Mouse (Mus musculus): Measurements from ENCODE around the gene Lrch3.
A peak's percentile ranks its signal among the peaks of the same experiment; 100 is the strongest.

Lrch3 gene

DNA sequence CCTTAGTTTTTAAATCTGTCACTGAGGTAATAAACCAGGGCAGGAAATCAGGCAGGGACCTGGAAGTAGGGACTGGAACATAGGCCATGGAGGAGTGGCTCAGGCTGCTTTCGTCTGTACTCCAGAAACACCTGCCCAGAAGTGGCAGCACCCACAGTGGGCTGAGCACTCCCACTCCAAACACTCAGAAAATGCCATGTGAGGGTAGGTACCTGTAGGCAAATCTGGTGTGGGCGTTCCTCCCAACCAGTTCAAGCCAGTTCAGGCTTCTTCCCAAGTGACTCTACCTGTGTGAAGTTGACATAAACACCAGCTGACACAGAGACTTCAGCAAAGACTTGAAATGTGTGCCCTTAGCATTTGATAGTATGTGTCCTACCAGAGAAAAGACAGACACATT is 70.7 kb downstream of the Lrch3 start:
- DNase-seq (ENCODE audit: low spot score in 2 of 2) = no peak

DNA sequence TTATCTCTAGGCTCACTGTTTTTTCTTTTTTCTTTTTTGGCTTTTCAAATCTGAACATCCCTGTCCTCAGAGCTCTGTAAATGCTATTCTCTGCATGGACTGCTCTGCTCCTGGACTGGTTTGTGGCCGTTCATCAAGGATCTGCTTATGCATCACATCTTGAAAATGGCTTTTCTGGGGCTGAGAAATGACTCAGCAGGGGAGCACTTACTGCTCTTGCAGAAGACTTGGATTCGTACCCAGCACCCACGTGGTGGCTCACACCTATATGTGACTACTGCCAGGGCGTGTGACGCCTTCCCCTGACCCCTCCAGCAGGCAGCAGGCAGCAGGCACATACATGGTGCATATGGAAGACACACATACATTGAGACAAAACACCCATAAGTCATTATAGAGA is 78.3 kb downstream of the Lrch3 start:
- DNase-seq (ENCODE audit: low spot score in 2 of 2) = no peak

GRCm38 (mm10) chr16:33005216-33005615 is 91.3 kb downstream of the Lrch3 start:
- no peak for DNase-seq (ENCODE audit: low spot score in 2 of 2)

GRCm38 (mm10) chr16:33006888-33007287 is 93.0 kb downstream of the Lrch3 start:
- no peak for DNase-seq (ENCODE audit: low spot score in 2 of 2)

DNA sequence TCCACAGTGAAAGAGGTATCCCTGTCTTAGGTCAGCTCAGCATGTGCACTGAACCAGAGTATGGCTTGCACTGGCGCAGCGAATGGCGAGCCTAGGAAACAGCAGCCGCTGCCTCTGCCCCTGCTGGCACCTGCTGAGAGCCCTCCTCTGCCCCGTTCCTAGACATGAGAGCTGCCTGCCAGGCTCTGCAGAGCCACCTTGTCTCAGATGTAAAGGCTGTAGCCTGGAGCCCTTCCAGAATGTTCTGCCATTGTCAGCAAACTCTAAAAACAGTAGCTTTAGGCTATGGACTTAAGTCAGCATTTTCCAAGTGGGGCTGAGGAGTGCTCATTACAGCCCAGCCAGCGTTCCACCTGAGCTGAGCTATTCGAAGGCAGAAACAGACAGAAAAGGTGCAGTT is 93.5 kb downstream of the Lrch3 start:
- DNase-seq (ENCODE audit: low spot score in 2 of 2) = no peak

DNA sequence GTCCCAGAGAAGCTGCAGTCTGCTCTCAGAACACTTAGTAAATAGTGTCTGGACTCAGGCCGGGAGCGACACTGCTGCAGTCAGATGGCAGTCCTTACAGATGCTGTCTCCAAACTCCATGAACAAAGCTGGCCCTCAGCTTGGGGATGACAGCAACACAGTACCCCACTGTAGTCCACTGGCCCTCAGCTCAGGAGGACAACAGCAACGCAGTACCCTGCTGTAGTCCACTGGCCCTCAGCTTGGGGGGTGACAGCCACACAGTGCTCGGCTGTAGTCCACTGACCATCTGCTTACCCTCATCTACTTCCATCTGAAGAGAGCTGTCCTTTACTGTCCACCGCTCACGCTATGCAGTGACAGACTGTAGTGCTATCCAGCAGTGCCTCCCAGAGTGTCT is 96.3 kb downstream of the Lrch3 start:
- no peak for DNase-seq (ENCODE audit: low spot score in 2 of 2)

GRCm38 (mm10) chr16:33013801-33014200 is 99.9 kb downstream of the Lrch3 start:
- no peak for DNase-seq (ENCODE audit: low spot score in 2 of 2)

- no peak for DNase-seq (ENCODE audit: low spot score in 2 of 2)
These were observed 101.0 kb downstream of the Lrch3 start for GRCm38 (mm10) chr16:33014921-33015320.

DNA sequence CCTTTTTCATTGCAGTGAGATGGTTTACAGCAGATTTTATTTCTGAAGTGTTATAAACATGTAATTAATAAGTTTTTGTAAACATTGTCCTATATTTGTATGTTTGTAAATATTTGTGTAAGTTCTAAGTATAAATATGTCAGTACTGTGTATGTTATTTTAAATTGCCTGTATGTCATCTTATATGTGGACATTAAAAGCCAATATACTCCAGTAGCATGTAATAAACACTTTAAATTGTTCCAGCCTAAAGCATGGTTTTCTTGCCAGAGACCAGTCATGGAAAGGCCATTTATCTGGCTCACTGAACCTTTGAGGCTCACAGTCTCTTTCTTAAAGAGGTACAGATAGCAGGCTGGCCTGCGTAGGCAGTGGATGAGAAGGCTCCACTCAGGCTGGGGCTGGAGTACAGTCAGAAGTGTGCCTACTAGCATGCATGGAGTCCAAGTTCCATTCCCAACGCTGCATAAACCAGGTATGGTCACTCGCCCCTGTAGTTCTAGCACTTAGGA is 101.6 kb downstream of the Lrch3 start:
- DNase-seq (ENCODE audit: low spot score in 2 of 2) = no peak

GRCm38 (mm10) chr16:33015986-33016385 is 102.1 kb downstream of the Lrch3 start:
- DNase-seq (ENCODE audit: low spot score in 2 of 2) = no peak

- no peak for DNase-seq (ENCODE audit: low spot score in 2 of 2)
These were observed 103.9 kb downstream of the Lrch3 start for GRCm38 (mm10) chr16:33017677-33018349.

- DNase-seq (ENCODE audit: low spot score in 2 of 2) = no peak
These were observed 105.3 kb downstream of the Lrch3 start for GRCm38 (mm10) chr16:33019117-33019770.

GRCm38 (mm10) chr16:33021381-33021780 is 107.5 kb downstream of the Lrch3 start:
- DNase-seq (ENCODE audit: low spot score in 2 of 2) = no peak

GRCm38 (mm10) chr16:33023750-33024149 is 109.8 kb downstream of the Lrch3 start:
- peak; percentile 79 to 94 for DNase-seq (ENCODE audit: low spot score in 2 of 2)

GRCm38 (mm10) chr16:33024456-33025104 is 110.7 kb downstream of the Lrch3 start:
- DNase-seq (ENCODE audit: low spot score in 2 of 2) = no peak

DNA sequence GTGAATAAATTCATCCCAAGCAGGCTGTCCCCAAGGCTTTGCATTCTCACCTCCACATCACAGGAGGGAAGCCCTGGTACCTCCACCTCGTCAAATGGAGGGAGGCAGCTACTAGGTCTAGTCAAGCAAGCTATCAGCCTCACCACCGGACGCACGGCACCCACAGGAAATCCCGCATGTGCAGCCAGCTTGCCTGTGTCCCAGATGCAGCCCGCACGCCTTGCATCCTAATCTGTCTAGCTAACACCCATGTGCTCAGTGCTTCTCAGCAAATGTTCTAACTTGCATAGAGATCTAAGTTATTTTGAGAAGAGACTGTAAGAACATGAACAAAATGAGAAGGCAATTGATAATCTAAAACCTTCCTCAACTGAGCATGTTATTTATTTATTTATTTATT is 112.5 kb downstream of the Lrch3 start:
- DNase-seq (ENCODE audit: low spot score in 2 of 2) = no peak

DNA sequence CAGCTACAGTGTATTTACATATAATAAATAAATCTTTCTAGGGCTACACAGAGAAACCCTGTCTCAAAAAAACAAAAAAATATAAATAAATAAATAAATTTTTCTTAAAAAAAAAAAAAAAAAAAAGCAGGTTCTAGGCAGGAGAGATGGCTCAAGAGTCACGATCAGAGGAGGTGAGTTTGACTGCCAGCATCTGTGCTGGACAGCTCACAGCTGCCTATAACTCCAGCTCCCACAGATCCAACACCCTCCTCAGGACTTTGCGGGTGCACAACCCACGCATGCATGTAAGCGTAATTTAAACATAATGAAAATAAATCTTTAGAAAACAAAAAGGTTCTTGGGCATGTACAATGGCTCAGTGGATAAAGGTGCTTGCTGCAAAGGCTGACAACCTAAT is 122.1 kb downstream of the Lrch3 start:
- no peak for DNase-seq (ENCODE audit: low spot score in 2 of 2)

DNA sequence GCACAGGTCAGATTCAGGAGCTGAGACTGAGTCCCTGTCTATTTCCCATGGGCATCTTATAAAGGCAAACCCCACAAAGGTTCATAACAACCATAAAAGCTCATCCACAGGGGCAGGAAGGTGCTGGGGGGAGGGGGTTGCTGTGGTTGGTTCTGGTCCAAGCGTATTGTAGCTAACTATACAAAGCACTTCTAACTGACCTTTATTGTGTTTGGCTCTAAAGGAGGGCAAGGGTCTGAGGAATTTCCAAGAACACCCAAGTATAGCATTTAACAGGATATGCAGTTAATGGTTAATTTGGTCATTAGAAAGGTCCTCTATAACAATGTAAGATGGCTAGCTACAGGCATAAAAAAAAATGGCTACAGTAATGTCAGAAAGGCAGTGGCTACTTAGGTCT is 128.8 kb downstream of the Lrch3 start:
- DNase-seq (ENCODE audit: low spot score in 2 of 2) = no peak

GRCm38 (mm10) chr16:33043268-33043667 is 129.4 kb downstream of the Lrch3 start:
- no peak for DNase-seq (ENCODE audit: low spot score in 2 of 2)

DNA sequence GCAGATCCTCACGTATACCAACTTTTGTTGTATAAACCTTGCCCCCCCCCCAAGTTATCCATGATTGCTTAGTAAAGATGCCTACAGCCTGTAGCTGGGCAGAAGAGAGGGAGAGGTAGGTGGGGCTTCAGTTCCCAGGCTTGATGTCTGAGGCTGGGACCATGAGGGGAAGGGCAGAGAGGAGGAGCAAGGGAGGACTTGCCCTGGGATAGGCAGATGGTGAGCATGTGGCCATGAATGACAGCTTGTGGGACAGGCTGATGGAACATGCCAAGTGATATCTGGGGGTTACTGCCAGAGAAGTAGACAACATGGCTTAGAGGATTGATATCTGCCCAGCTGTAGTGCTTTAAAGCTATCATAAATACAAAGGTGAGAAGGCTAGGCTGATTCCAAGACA is 134.1 kb downstream of the Lrch3 start:
- no peak for DNase-seq (ENCODE audit: low spot score in 2 of 2)

DNA sequence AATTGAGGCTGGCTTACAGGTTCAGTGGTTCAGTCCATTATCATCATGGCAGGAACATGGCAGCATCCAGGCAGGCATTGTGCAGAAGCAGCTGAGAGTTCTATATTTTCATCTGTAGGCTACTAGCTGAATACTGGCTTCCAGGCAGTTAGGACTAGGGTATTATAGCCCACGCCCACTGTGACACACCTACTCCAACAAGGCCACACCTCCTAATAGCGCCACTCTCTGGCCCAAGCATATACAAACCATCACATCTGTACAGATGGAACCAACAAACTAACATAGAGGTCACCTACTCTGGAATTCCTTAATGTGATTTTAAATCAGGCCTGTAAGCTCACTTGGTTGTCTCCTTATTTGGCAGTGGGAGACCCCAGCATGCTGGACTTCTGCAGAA is 134.8 kb downstream of the Lrch3 start:
- DNase-seq (ENCODE audit: low spot score in 2 of 2) = no peak

DNA sequence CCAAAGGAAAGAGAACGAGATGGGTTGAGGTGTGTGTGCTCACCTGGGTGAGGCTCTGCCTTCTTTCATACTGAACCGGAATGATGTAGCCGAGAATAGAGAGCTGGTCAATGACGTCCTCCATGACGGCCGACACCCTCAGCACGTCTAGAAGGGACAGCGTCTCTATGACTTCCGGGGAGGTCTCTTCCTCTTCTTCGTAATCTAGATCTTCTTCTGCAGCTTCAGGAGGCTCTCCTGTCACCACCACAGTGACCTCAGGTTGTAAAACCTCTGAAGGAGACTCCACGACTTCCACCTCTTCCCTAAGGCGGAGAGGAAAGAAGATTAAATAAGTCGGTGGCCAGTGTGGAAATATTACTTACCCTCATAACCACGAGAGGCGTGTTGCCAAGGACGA is 135.9 kb downstream of the Lrch3 start:
- DNase-seq (ENCODE audit: low spot score in 2 of 2) = no peak

- DNase-seq (ENCODE audit: low spot score in 2 of 2) = no peak
These were observed 139.2 kb downstream of the Lrch3 start for GRCm38 (mm10) chr16:33053141-33053540.
